Mouse (Mus musculus) liver, embryonic 11.5 days (tissue): ENCODE measurements around the gene Thbs3. TPM values are rescaled to one million over a fixed set of nuclear protein-coding genes. Genes with fewer than 3 reads are reported as not detected.

ENCODE experiments used
- ATAC-seq: fragments of 200-750 bp; cut with Nextera tagmentation; replicated peaks from 2 replicates; pipeline ENCODE4 v1.8.0; 2017; ENCODE audit warnings: moderate number of reproducible peaks, mild to moderate bottlenecking, moderate TSS enrichment, moderate library complexity; ENCODE audit not compliant: low FRiP score
- DNase-seq: peaks from one replicate; pipeline ENCODE4 v3.0.0-alpha.2; 2017; ENCODE audit warnings: low spot score
- H3K27ac ChIP-seq: fragments of 300-500 bp; sonication (generic); 2 replicates; pipeline ENCODE4 v1.5.1; 2014; ENCODE audit warnings: mild to moderate bottlenecking, low read depth, low read length, control low read depth
- H3K27me3 ChIP-seq: fragments of 300-500 bp; sonication (generic); replicated peaks from 2 replicates; pipeline ENCODE4 v1.6.1; 2014; ENCODE audit warnings: low read length, mixed read lengths; ENCODE audit not compliant: control insufficient read depth, insufficient read depth
- H3K36me3 ChIP-seq: fragments of 300-500 bp; sonication (generic); 2 replicates; pipeline ENCODE4 v1.6.1; 2014; ENCODE audit warnings: mild to moderate bottlenecking, low read length, moderate library complexity, mixed read lengths; ENCODE audit not compliant: control insufficient read depth, insufficient read depth
- H3K4me1 ChIP-seq: fragments of 300-500 bp; sonication (generic); replicated peaks from 2 replicates; pipeline ENCODE4 v1.6.1; 2014; ENCODE audit warnings: low read length, mixed read lengths; ENCODE audit not compliant: control insufficient read depth, insufficient read depth
- H3K4me2 ChIP-seq: fragments of 300-500 bp; sonication (generic); 2 replicates; pipeline ENCODE4 v1.6.1; 2014; ENCODE audit warnings: mild to moderate bottlenecking, control low read depth, moderate library complexity
- H3K4me3 ChIP-seq: fragments of 300-500 bp; sonication (generic); 2 replicates; pipeline ENCODE4 v1.5.1; 2014; ENCODE audit warnings: low read depth, low read length, control low read depth
- H3K9ac ChIP-seq: fragments of 300-500 bp; sonication (generic); 2 replicates; pipeline ENCODE4 v1.6.1; 2014; ENCODE audit warnings: low read depth, low read length, control low read depth
- H3K9me3 ChIP-seq: fragments of 300-500 bp; sonication (generic); 2 replicates; pipeline ENCODE4 v1.6.1; 2016; ENCODE audit warnings: low read length, inconsistent platforms, mixed read lengths; ENCODE audit not compliant: control insufficient read depth
- WGBS: fragments of 180-500 bp; shearing (Covaris S2); extraction: QIAGEN DNeasy Blood & Tissue Kit; methylation state at CpG from one replicate; pipeline ENCODE4 v1.1.7; 2014; 5-methylcytosine and 5-hydroxymethylcytosine counted together
- polyA plus RNA-seq: library from polyadenylated mRNA; unstranded; fragments of >200 nt; fragmentation: Nextera tagmentation; extraction: Ambion mirVana; gene quantifications from 2 replicates; pipeline ENCODE4 v1.2.1, GENCODE M21; 2014

The Thbs3 gene
- polyA plus RNA-seq: 3.2 and 5.9 TPM in 2 replicates

DNA sequence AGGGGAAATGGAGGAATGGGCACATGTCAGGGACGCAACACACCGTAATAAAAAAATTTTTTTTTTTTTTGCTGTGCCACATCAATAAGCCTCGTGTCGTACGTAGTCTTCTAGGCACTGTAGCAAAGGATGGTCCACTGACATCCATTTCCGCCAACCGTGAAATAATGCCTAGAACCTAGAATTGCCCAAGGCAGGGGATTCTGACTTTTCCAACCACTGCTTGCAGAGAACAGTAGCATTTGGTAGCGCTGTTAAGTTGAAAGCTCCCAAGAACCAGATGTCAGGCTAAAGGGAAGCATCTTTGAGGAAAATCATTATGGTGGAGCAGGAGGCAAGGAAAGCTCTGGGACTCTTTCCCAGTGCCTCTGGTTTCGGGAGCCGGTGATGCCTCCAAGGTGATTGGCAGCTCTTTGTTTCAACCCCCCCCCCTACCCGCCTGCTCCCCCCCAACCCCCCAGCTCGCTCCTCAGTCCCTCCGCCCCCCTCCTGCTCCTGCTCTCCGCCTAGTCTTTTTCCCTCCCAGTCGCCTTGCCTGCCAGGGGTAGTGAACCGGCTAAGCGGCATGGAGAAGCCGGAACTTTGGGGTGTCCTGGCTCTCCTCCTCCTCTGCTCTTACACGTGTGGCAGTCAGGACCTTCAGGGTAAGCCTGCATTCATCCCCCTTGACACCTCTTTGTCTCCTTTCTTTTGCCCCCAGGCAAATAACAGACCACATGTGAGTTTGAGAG, at the start of gene Thbs3:
Thbs3 (plus strand) TSS at position 500 of the 731 bp plus-strand sequence.
- ATAC-seq: no peak
- Histone ChIP-seq H3K27ac (peak within 1 kb of the TSS; percentile 82), H3K4me1 (peaks cover 27% of the 10 kb centered on the region), H3K36me3 (0 out of 2 replicates have a peak, but pooled peaks cover 8% of the 10 kb centered on the region), H3K4me3 (peak within 1 kb of the TSS; percentile 71), H3K4me2 (peak within 1 kb of the TSS; percentile 91), H3K9ac (peak within 1 kb of the TSS; percentile 72), H3K27me3 (no peaks in the 10 kb centered on the region; the same call in 1 of the 2 replicates), H3K9me3 (no peaks in the 10 kb centered on the region)
- 2% methylated on average over 19 of the region's 19 CpGs for WGBS
- no peak for DNase-seq

DNA sequence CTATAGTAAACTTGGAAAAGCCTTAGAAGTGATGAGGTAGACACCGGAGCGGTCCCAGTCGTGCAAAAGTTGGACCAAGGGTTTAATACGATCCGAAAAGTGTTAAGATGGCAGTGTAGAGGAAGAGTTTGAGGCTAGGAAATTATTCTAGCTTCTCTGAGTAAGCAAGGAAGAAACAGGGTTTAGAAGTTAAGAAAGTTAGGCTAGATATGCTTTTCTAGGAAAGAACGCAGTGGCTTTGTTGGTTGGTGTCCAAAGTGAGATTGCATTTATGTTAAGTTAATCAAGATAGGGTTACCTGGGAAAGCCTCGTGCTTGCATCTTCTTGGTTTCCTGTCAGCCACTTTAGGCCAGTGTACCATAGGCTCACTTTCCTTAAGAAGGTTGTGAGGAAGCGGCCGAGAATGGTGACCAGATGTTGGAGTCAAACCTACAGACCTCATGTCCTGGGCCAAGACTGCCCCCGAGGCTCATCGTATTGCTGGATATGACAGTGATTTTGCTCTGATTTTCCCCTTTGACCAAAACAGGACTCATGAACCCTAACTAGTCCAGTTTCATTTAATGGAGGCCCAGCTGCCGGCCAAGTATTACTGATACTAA, 49.6 kb upstream of the Thbs3 start:
- H3K9me3 ChIP-seq: no peaks in the 10 kb centered on the region
- DNase-seq (no peak), ATAC-seq (0 out of 2 replicates have a peak, but pooled peaks have one; percentile 3)
- peak overlapping the region; percentile 82 for H3K4me2 ChIP-seq
- H3K4me3 ChIP-seq: peak overlapping the region; percentile 90
- peaks cover 30% of the 10 kb centered on the region for H3K36me3 ChIP-seq
- peak overlapping the region; percentile 95 for H3K27ac ChIP-seq
- H3K9ac ChIP-seq: peak overlapping the region; percentile 93
- 19% methylated on average over 12 of the region's 12 CpGs for WGBS
- H3K27me3 ChIP-seq: no peaks in the 10 kb centered on the region
- H3K4me1 ChIP-seq: peaks cover 16% of the 10 kb centered on the region

DNA sequence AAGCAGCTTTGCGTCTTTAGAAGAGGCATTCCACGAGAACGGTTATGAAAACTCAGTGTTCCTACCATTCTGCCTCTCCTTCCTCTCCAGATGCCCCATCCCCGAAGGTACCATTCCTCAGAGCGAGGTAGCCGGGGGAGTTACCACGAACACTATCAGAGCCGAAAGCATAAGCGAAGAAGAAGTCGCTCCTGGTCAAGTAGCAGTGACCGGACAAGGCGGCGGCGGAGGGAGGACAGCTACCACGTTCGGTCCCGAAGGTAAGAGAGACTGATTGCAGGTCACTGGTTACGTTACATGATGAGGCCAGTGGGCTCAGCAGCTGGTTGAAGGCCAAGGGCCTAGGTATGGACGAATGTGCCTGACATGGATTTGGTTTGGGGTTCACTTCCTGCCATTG, 48.0 kb upstream of the Thbs3 start:
- ATAC-seq (no peak), DNase-seq (no peak)
- peaks cover 39% of the 10 kb centered on the region for H3K36me3 ChIP-seq
- no peaks in the 10 kb centered on the region for H3K27me3 ChIP-seq
- no peak overlapping the region for H3K4me3 ChIP-seq
- no peak overlapping the region for H3K9ac ChIP-seq
- whole genome bisulfite sequencing: 95% methylated on average over 19 of the region's 19 CpGs
- peaks cover 16% of the 10 kb centered on the region for H3K4me1 ChIP-seq
- H3K27ac ChIP-seq: no peak overlapping the region
- H3K4me2 ChIP-seq: peak overlapping the region; percentile 82; the same call in 1 of the 2 replicates
- H3K9me3 ChIP-seq: no peaks in the 10 kb centered on the region

DNA sequence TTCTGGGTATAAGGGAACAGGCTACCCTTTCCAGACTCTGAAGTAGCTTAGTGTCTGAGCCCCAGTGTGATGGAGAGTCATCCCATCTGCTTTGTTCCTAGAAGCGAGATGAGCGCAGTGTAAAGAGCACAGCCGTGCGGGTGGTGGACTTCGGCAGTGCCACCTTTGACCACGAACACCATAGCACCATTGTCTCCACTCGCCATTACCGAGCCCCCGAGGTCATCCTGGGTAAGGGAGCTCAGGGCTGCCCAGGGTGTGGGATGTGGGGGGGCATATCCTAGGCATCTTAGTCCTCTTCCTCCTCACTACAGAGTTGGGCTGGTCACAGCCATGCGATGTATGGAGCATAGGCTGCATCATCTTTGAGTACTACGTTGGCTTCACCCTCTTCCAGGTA, 40.1 kb upstream of the Thbs3 start:
- no peak overlapping the region for H3K27ac ChIP-seq
- H3K4me1 ChIP-seq: peaks cover 15% of the 10 kb centered on the region
- peaks cover 61% of the 10 kb centered on the region for H3K36me3 ChIP-seq
- H3K9me3 ChIP-seq: no peaks in the 10 kb centered on the region
- 90% methylated on average over 11 of the region's 11 CpGs for WGBS
- no peak overlapping the region for H3K4me2 ChIP-seq
- no peak overlapping the region for H3K4me3 ChIP-seq
- H3K27me3 ChIP-seq: no peaks in the 10 kb centered on the region
- no peak for ATAC-seq
- H3K9ac ChIP-seq: no peak overlapping the region
- no peak for DNase-seq

DNA sequence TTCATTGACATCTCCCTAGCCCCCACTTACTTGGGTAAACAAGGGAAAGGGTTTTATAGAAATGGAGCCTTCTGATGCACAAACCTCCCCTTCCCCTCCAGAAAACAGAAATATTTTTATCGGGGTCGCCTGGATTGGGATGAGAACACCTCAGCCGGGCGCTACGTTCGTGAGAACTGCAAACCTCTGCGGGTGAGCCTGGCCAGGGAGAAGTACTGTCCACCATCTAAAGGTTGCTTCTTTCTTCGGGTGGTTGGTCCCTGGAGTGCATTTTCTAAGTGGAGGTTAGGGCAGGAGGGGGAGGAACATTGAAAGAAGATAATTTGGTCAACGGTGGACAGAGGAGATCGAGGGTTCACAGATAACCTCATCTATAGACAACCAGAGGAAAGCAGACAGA, 39.4 kb upstream of the Thbs3 start:
- Histone ChIP-seq H3K27me3 (no peaks in the 10 kb centered on the region), H3K27ac (no peak overlapping the region), H3K9me3 (no peaks in the 10 kb centered on the region), H3K36me3 (peaks cover 61% of the 10 kb centered on the region), H3K4me1 (peaks cover 15% of the 10 kb centered on the region), H3K9ac (no peak overlapping the region), H3K4me3 (no peak overlapping the region), H3K4me2 (no peak overlapping the region)
- 89% methylated on average over 10 of the region's 10 CpGs for WGBS
- ATAC-seq (no peak), DNase-seq (no peak)

DNA sequence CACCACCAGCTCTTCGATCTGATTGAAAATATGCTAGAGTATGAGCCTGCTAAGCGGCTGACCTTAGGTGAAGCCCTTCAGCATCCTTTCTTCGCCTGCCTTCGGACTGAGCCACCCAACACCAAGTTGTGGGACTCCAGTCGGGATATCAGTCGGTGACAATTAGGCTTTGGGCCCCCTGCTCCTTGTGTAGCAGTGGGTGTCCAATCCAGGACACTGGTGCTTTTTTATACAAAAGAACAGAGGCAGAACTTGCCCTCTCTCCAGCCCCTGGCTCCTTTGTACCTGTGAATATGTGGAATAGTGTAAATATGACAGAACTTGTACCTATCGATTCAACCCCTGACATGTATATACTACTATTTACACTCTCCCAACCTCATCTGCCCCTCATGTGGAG, 38.6 kb upstream of the Thbs3 start:
- Histone ChIP-seq H3K4me3 (no peak overlapping the region), H3K36me3 (peaks cover 65% of the 10 kb centered on the region), H3K27me3 (no peaks in the 10 kb centered on the region), H3K4me2 (peak overlapping the region; percentile 48), H3K9ac (peak overlapping the region; percentile 35; the same call in 1 of the 2 replicates), H3K27ac (peak overlapping the region; percentile 41), H3K4me1 (peaks cover 15% of the 10 kb centered on the region), H3K9me3 (no peaks in the 10 kb centered on the region)
- 84% methylated on average over 7 of the region's 7 CpGs for WGBS
- DNase-seq: no peak
- no peak for ATAC-seq

DNA sequence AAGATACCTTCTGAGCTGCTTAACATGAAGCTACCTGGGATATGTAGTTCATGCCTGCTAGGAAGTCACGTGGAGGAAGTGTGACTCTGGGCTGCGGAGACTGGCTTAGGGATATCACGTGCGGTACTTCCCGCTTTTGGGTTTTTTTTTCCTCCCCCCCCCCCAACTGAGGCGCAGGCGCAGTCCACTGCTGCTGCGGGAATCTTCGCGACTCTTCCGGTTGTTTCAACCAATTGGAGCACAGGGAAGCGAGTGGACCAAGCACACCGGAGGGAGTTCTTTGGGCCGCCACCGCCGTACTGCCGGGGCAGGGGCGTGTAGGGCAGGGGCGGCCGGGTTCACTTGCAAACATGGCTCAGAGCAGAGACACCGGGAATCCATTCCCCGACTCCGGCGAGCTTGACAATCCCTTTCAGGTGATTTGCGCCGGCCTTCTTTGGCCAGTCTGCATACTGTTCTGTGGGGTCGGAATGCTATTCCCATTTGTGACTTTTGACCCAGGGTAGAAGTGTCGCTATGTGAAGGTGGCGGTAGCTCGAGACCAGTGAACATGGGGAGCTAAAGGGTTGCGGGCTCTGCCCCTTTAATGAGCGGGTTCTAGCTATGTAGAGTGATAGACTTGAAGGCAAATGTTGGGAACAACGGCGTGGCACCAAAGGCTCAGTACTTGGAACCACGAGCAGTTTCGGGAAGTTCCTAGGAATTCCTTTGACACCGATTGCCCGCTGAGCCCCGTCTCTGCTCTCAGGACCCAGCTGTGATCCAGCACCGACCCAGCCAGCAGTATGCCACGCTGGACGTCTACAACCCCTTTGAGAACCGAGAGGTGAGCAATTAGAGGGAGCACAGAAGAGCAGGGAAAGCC, 37.5 kb upstream of the Thbs3 start, which contains the start of gene Scamp3:
Scamp3 (plus strand) TSS at position 232 of the 865 bp plus-strand sequence.
- peak within 1 kb of the TSS; percentile 76 for H3K4me2 ChIP-seq
- peak within 1 kb of the TSS; percentile 75 for H3K27ac ChIP-seq
- peak within 1 kb of the TSS; percentile 84 for H3K4me3 ChIP-seq
- peak; percentile 93 for DNase-seq
- H3K4me1 ChIP-seq: peaks cover 18% of the 10 kb centered on the region
- peak; percentile 92 for ATAC-seq
- H3K27me3 ChIP-seq: no peaks in the 10 kb centered on the region
- peak within 1 kb of the TSS; percentile 90 for H3K9ac ChIP-seq
- under 1% methylated on average over 43 of the region's 43 CpGs for WGBS
- H3K9me3 ChIP-seq: no peaks in the 10 kb centered on the region
- peaks cover 66% of the 10 kb centered on the region for H3K36me3 ChIP-seq

DNA sequence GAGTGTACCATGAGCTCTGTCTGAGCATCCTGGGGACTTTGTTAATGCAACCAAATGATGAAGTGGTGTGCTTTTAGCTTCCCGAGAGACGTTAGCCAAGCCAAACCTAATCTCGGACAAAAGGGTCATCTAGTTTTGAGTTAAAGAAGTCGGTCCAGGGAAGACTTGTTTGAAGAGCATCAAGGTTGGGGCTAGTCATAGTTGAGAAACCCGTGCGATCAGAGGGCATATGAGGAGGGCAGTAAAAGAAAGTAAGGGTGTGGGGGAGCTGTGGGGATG, 36.9 kb upstream of the Thbs3 start:
- peak overlapping the region; percentile 90 for H3K9ac ChIP-seq
- H3K9me3 ChIP-seq: no peaks in the 10 kb centered on the region
- no peaks in the 10 kb centered on the region for H3K27me3 ChIP-seq
- peak overlapping the region; percentile 75 for H3K27ac ChIP-seq
- peak overlapping the region; percentile 84 for H3K4me3 ChIP-seq
- 7% methylated on average over 6 of the region's 6 CpGs for WGBS
- H3K4me1 ChIP-seq: peaks cover 24% of the 10 kb centered on the region
- DNase-seq (no peak), ATAC-seq (no peak)
- peaks cover 60% of the 10 kb centered on the region for H3K36me3 ChIP-seq
- H3K4me2 ChIP-seq: peak overlapping the region; percentile 76
